Mouse (Mus musculus): ENCODE measurements around the gene Catsperb. TPM values are rescaled to one million over a fixed set of nuclear protein-coding genes. Genes with fewer than 3 reads are reported as not detected.
"Not testable (repeated sequence)": the region's sequence is repeated elsewhere in the genome, so short reads cannot be mapped to it uniquely, and the experiment has no call there.

The Catsperb gene
- 1.6 TPM in 1 of 2 replicates, not detected in the other for polyA plus RNA-seq (2011; ENCODE audit: insufficient read depth, insufficient read length, low replicate concordance, missing spikeins)

- H3K4me3 ChIP-seq (replicated peaks; ENCODE audit: control insufficient read depth, low read depth, low read length); H3K27ac ChIP-seq (ENCODE audit: control insufficient read depth, insufficient read depth, low read depth, low read length, poor library complexity); H3K4me1 ChIP-seq (ENCODE audit: control insufficient read depth, insufficient read depth, low read length): not testable (repeated sequence)
- 81% methylated on average over 1 of the region's 1 CpGs for WGBS
These were observed at the start of gene Catsperb for GRCm38 (mm10) chr12:101404353-101404752. Gene Catsperb (plus strand): TSS chr12:101404653.

GRCm38 (mm10) chr12:101361468-101361867 is 43.0 kb upstream of the Catsperb start:
- H3K4me1 ChIP-seq (ENCODE audit: control insufficient read depth, insufficient read depth, low read length); H3K4me3 ChIP-seq (replicated peaks; ENCODE audit: control insufficient read depth, low read depth, low read length); H3K27ac ChIP-seq (ENCODE audit: control insufficient read depth, insufficient read depth, low read depth, low read length, poor library complexity): not testable (repeated sequence)
- WGBS, result 63% methylated on average over 1 of the region's 1 CpGs

GRCm38 (mm10) chr12:101381460-101381859 is 23.0 kb upstream of the Catsperb start:
- 79% methylated on average over 1 of the region's 1 CpGs for WGBS
- not testable (repeated sequence) for H3K4me3 ChIP-seq (replicated peaks; ENCODE audit: control insufficient read depth, low read depth, low read length); H3K4me1 ChIP-seq (ENCODE audit: control insufficient read depth, insufficient read depth, low read length); H3K27ac ChIP-seq (ENCODE audit: control insufficient read depth, insufficient read depth, low read depth, low read length, poor library complexity)

- Histone ChIP-seq H3K4me1 (ENCODE audit: control insufficient read depth, insufficient read depth, low read length) (no peaks in the 10 kb centered on the region), H3K27ac (ENCODE audit: control insufficient read depth, insufficient read depth, low read depth, low read length, poor library complexity) (no peak overlapping the region), H3K4me3 (replicated peaks; ENCODE audit: control insufficient read depth, low read depth, low read length) (no peak overlapping the region)
- WGBS, result 60% methylated on average over 1 of the region's 1 CpGs
- TF ChIP-seq POLR2A (IDR thresholded peaks at IDR 0.05; ENCODE audit: borderline replicate concordance, control insufficient read depth, low read depth, low read length), result no peak
- TF ChIP-seq CTCF (IDR thresholded peaks at IDR 0.05; ENCODE audit: control insufficient read depth, insufficient read depth, low read length), result no peak
These were observed 21.7 kb downstream of the Catsperb start for GRCm38 (mm10) chr12:101426131-101426530.

- Histone ChIP-seq H3K27ac (ENCODE audit: control insufficient read depth, insufficient read depth, low read depth, low read length, poor library complexity) (no peak overlapping the region), H3K4me1 (ENCODE audit: control insufficient read depth, insufficient read depth, low read length) (no peaks in the 10 kb centered on the region), H3K4me3 (replicated peaks; ENCODE audit: control insufficient read depth, low read depth, low read length) (no peak overlapping the region)
- 83% methylated on average over 5 of the region's 5 CpGs for WGBS
- TF ChIP-seq POLR2A (IDR thresholded peaks at IDR 0.05; ENCODE audit: borderline replicate concordance, control insufficient read depth, low read depth, low read length) (no peak), CTCF (IDR thresholded peaks at IDR 0.05; ENCODE audit: control insufficient read depth, insufficient read depth, low read length) (no peak)
These were observed 57.6 kb downstream of the Catsperb start for GRCm38 (mm10) chr12:101462051-101462450.

- Histone ChIP-seq H3K27ac (ENCODE audit: control insufficient read depth, insufficient read depth, low read depth, low read length, poor library complexity) (no peak overlapping the region), H3K4me1 (ENCODE audit: control insufficient read depth, insufficient read depth, low read length) (no peaks in the 10 kb centered on the region), H3K4me3 (replicated peaks; ENCODE audit: control insufficient read depth, low read depth, low read length) (no peak overlapping the region)
- TF ChIP-seq POLR2A (IDR thresholded peaks at IDR 0.05; ENCODE audit: borderline replicate concordance, control insufficient read depth, low read depth, low read length), result no peak
- no peak for TF ChIP-seq CTCF (IDR thresholded peaks at IDR 0.05; ENCODE audit: control insufficient read depth, insufficient read depth, low read length)
These were observed 79.1 kb downstream of the Catsperb start for GRCm38 (mm10) chr12:101483571-101483970.

GRCm38 (mm10) chr12:101511326-101511725 is 106.9 kb downstream of the Catsperb start:
- not testable (repeated sequence) for H3K4me3 ChIP-seq (replicated peaks; ENCODE audit: control insufficient read depth, low read depth, low read length); H3K27ac ChIP-seq (ENCODE audit: control insufficient read depth, insufficient read depth, low read depth, low read length, poor library complexity); H3K4me1 ChIP-seq (ENCODE audit: control insufficient read depth, insufficient read depth, low read length)
- WGBS, result 65% methylated on average over 2 of the region's 2 CpGs

- not testable (repeated sequence) for H3K27ac ChIP-seq (ENCODE audit: control insufficient read depth, insufficient read depth, low read depth, low read length, poor library complexity); H3K4me3 ChIP-seq (replicated peaks; ENCODE audit: control insufficient read depth, low read depth, low read length)
These were observed 202.2 kb downstream of the Catsperb start for GRCm38 (mm10) chr12:101606622-101607021.

GRCm38 (mm10) chr12:101633137-101633536 is 228.7 kb downstream of the Catsperb start:
- Histone ChIP-seq H3K27ac (ENCODE audit: control insufficient read depth, insufficient read depth, low read depth, low read length, poor library complexity) (no peak overlapping the region), H3K4me1 (ENCODE audit: control insufficient read depth, insufficient read depth, low read length) (no peaks in the 10 kb centered on the region), H3K4me3 (replicated peaks; ENCODE audit: control insufficient read depth, low read depth, low read length) (no peak overlapping the region)
- WGBS, result 76% methylated on average over 1 of the region's 1 CpGs
- TF ChIP-seq CTCF (IDR thresholded peaks at IDR 0.05; ENCODE audit: control insufficient read depth, insufficient read depth, low read length), result no peak
- TF ChIP-seq POLR2A (IDR thresholded peaks at IDR 0.05; ENCODE audit: borderline replicate concordance, control insufficient read depth, low read depth, low read length), result no peak

More at GRCm38 (mm10) chr12:101606622-101607021, 202.2 kb downstream of the Catsperb start:
- H3K4me1 ChIP-seq (ENCODE audit: control insufficient read depth, insufficient read depth, low read length), result not testable (repeated sequence)

- H3K27ac ChIP-seq (ENCODE audit: control insufficient read depth, insufficient read depth, low read depth, low read length, poor library complexity), result no peak overlapping the region
- no peak for TF ChIP-seq CTCF (IDR thresholded peaks at IDR 0.05; ENCODE audit: control insufficient read depth, insufficient read depth, low read length)
- 74% methylated on average over 2 of the region's 2 CpGs for WGBS
- no peaks in the 10 kb centered on the region for H3K4me1 ChIP-seq (ENCODE audit: control insufficient read depth, insufficient read depth, low read length)
- no peak overlapping the region for H3K4me3 ChIP-seq (replicated peaks; ENCODE audit: control insufficient read depth, low read depth, low read length)
These were observed 263.0 kb downstream of the Catsperb start for GRCm38 (mm10) chr12:101667502-101667901.

Data from bone marrow, adult 2 months (tissue).